Mouse (Mus musculus) monocyte, adult 59 days (primary cell): ENCODE data around the gene Hoga1. TPM values are rescaled to one million over a fixed set of nuclear protein-coding genes. Genes with fewer than 3 reads are reported as not detected.

ENCODE experiments used
- total RNA-seq, 2 experiments: library from RNA; stranded (reverse); gene quantifications; one replicate each; pipeline ENCODE4 v1.2.4; 2023

Hoga1 gene
- 1 to 10 TPM in 1 of 2 experiments, under 1 TPM in 1; 0.66 to 1.5 TPM for total RNA-seq

DNA sequence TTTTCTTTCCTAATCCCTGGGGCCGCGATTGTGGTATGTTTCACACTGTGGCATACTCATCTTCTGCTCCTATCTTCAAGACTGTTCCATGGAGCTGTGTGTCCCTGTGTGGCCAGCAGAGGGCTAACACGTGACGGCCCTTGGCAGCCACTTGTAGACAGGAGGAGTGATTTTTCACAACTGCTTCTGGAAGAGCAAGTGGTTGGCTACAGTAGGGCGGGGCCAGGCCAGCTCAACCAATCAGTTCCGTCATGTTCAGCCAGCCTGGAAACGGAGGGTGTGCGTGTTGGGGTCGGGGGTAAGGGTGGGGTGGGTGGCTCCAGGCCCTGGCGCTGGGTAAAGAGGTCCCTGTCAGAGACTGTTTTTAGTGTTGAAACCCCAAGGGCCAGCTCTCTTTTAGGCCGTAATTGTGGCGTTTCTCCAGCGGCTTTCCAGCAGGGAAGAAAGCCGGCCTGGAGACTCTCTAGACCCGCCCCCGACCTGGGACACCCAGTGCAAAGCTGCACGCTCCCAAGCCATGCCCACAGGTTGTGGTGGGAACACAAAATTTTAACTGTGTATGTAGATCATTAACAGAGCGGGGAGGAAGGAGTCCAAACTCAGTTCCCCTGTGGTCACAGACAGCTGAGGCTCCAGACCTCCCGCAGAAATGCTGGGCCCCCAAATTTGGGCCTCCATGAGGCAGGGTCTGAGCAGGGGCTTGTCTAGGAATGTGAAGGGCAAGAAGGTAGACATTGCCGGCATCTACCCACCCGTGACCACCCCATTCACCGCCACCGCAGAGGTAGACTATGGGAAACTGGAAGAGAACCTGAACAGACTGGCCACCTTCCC is at the start of gene Hoga1:
Gene Hoga1 (plus strand): TSS at position 342 of the 834 bp plus-strand sequence.

DNA sequence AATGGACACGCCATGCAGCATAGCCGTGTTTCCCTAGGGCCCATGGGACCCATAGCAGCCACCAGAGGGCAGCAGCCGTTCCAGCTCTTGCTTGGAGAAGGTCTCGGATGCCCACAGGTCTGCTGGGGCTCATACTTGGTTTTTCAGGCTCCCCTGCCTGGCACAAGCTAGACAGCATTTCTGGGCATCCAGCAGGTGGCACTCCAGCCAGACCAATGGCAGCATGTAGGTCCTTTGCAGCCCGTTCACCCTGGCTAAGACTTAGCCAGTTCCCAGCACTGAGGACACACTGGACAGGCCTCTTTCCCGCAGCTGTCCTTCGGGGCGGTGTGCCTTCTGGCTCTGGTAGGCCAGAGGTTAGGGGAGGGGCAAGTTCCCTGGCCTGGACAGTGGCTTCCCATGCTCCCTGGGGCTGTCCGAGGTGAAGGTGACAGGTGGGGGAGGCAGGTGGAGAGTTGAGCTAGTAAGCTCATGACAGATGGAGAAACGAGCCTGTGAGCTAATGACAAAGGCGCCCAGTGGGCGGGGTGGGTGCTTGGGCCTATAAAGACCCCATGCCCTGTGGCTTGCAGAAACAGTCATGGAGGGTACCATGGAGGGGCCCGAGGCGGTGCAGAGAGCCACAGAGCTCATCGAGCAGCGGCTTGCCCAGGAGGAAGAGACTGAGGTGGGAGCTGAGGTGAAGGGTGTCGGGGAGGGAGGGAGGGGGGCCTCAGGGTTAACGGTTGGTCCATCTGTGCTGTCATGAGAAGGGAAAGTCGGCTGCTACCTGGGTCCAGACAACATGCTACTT is 9.8 kb upstream of the Hoga1 start, which contains the start of gene Ankrd2:
Gene Ankrd2 (plus strand): TSS at position 545 of the 793 bp plus-strand sequence.

DNA sequence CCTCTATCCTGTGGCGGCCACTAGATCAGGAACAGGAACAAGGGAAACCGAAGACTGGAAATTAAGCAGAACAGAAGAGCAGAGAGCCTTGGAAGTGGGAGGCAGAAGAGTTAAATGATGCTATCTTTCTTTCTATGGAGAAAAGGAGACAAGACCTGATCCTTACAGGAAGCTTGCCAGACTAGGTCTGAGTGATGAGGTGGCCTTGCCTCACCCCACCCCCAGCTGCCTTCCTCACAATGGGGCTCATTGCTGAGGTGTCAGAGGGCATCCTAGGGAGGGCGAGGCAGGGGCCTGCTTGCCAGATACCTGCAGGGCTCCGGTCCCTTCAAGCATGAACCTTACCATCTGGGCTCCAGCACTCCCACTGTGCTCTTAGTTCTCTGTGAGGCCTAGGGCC is 6.5 kb downstream of the Hoga1 start, which contains the start of gene 4933411K16Rik:
Gene 4933411K16Rik (plus strand): TSS at position 301 of the 400 bp plus-strand sequence.

DNA sequence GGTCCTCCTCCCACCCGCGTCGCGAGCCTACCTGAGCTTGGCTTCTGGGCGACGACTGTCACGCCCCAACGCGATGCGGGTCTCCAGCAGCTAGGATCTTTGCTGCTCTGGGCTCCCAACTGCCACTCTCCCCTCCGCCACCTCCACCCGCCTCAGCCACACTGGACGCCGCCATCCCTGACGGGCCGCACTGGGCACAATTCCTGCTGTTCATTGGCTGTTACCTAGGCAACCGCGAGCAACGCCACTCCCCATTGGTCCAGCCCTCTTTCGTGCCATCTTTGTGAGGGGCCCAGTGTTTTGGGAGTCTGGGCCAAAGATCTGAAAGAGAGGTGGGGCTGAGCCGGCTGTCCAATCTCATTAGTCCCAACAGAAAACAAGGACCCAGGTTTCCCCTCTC is 40.8 kb downstream of the Hoga1 start, which contains the start of gene Morn4:
Gene Morn4 (minus strand): TSS at position 192 of the 400 bp plus-strand sequence.

DNA sequence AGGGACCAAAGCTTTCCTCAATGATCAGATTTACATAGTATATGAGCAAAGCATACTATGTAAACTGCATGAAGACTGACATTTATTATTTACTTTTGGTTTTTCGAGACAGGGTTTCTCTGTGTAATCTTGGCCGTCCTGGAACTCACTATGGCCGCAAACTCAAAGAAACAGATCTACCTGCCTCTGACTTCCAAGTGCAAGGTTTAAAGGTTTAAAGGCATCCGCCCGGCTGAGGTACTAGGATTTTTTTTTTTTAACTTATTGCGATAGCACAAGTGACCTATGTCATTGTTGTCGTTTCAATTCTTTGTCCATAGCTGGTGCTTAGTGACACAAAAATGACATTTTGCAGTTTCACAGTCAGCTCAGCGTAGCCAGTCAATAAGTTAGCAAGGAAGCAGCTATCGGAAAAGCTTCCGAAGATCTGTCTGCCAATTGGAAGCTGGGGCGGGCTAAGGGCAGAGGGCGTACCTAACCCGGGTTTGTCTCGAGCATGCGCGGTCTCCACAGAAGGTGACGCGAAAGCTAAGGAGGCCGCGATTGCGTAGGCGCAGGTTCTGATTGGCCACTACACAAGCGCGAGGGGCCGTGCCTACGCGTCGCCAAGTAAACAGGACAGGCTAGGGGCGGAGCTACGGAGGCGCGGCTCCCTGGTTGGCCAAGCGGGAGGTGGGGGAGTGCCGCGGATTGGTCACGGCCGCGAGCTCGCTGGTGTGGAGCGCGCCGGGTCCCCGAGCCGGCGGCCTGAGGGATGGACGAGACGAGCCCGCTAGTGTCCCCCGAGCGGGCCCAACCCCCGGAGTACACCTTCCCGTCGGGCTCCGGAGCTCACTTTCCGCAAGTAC is 44.6 kb downstream of the Hoga1 start, which contains the start of gene Pi4k2a:
Gene Pi4k2a (plus strand): TSS at position 723 of the 848 bp plus-strand sequence.

Other genes starting within 250 kb of the Hoga1 start
- 10 to 100 TPM; 10.9 to 12.3 TPM for gene Arhgap19, start 243.6 kb upstream of the Hoga1 start, total RNA-seq
- 10 to 100 TPM; 30.9 to 31.2 TPM for gene Frat1, start 215.6 kb upstream of the Hoga1 start, total RNA-seq
- 10 to 100 TPM; 41.7 to 46.7 TPM for gene Frat2, start 197.5 kb upstream of the Hoga1 start, total RNA-seq
- 10 to 100 TPM; 13.8 to 16.4 TPM for gene Rrp12, start 149.4 kb upstream of the Hoga1 start, total RNA-seq
- 100 to 1,000 TPM; 107 to 128 TPM for gene Pgam1, start 133.7 kb upstream of the Hoga1 start, total RNA-seq
- 10 to 100 TPM; 20.4 to 21.1 TPM for gene Exosc1, start 112.2 kb upstream of the Hoga1 start, total RNA-seq
- gene Zdhhc16, start 112.1 kb upstream of the Hoga1 start, total RNA-seq = 10 to 100 TPM; 27.0 to 29.7 TPM
- gene Mms19, start 64.5 kb upstream of the Hoga1 start, total RNA-seq = 10 to 100 TPM; 56.1 to 70.5 TPM
- gene Ubtd1, start 63.8 kb upstream of the Hoga1 start, total RNA-seq = 10 to 100 TPM; 43.3 to 44.9 TPM
- not detected for gene Ankrd2, start 9.6 kb upstream of the Hoga1 start, total RNA-seq
- gene 4933411K16Rik, start 6.6 kb downstream of the Hoga1 start, total RNA-seq = not detected
- not detected for gene Morn4, start 40.7 kb downstream of the Hoga1 start, total RNA-seq
- gene Pi4k2a, start 44.9 kb downstream of the Hoga1 start, total RNA-seq = 10 to 100 TPM; 66.9 to 77.0 TPM
- gene Avpi1, start 83.4 kb downstream of the Hoga1 start, total RNA-seq = 10 to 100 TPM; 13.1 to 25.3 TPM
- gene Marveld1, start 101.8 kb downstream of the Hoga1 start, total RNA-seq = 10 to 100 TPM; 23.1 to 26.5 TPM
- gene Zfyve27, start 118.3 kb downstream of the Hoga1 start, total RNA-seq = 10 to 100 TPM; 45.9 to 49.9 TPM
- gene Sfrp5, start 156.6 kb downstream of the Hoga1 start, total RNA-seq = not detected
- gene Golga7b, start 202.0 kb downstream of the Hoga1 start, total RNA-seq = not detected